Mouse (Mus musculus): ENCODE measurements around the gene Cdk15. TPM values are rescaled to one million over a fixed set of nuclear protein-coding genes. Genes with fewer than 3 reads are reported as not detected.

Gene Cdk15
- polyA plus RNA-seq, 1 experiment from 2014 or later = 0.49 TPM

- WGBS = 10% methylated on average over 6 of the region's 6 CpGs
- ATAC-seq (ENCODE audit: low FRiP score, low TSS enrichment) = no peak; the same call in 1 of the 2 replicates
- Histone ChIP-seq H3K4me3 (ENCODE audit: low read depth, low read length) (no peak overlapping the region), H3K36me3 (ENCODE audit: control insufficient read depth, insufficient read depth, low read length) (no peaks in the 10 kb centered on the region), H3K27me3 (ENCODE audit: control insufficient read depth, insufficient read depth, low read length) (no peaks in the 10 kb centered on the region), H3K9me3 (ENCODE audit: control insufficient read depth, low read length) (no peaks in the 10 kb centered on the region), H3K4me2 (replicated peaks; ENCODE audit: low read depth) (peak overlapping the region; percentile 37), H3K27ac (replicated peaks) (no peak overlapping the region), H3K9ac (ENCODE audit: low read length) (no peak overlapping the region), H3K4me1 (replicated peaks; ENCODE audit: control insufficient read depth, insufficient read depth) (no peaks in the 10 kb centered on the region)
- TF ChIP-seq EP300 (optimal IDR thresholded peaks at IDR 0.05) (no peak), CTCF (IDR thresholded peaks at IDR 0.05; ENCODE audit: low read depth) (peak; percentile 90)
- DNase-seq (ENCODE audit: low spot score) = no peak
Observed at GRCm38 (mm10) chr1:59316386-59317051, 59.8 kb downstream of the Cdk15 start.

- no peak for ATAC-seq (ENCODE audit: low FRiP score, low TSS enrichment)
- Histone ChIP-seq H3K4me1 (replicated peaks; ENCODE audit: control insufficient read depth, insufficient read depth) (no peaks in the 10 kb centered on the region), H3K36me3 (ENCODE audit: control insufficient read depth, insufficient read depth, low read length) (no peaks in the 10 kb centered on the region), H3K4me3 (ENCODE audit: low read depth, low read length) (no peak overlapping the region), H3K9ac (ENCODE audit: low read length) (no peak overlapping the region), H3K9me3 (ENCODE audit: control insufficient read depth, low read length) (no peaks in the 10 kb centered on the region), H3K27me3 (ENCODE audit: control insufficient read depth, insufficient read depth, low read length) (no peaks in the 10 kb centered on the region), H3K4me2 (replicated peaks; ENCODE audit: low read depth) (no peak overlapping the region), H3K27ac (replicated peaks) (no peak overlapping the region)
- TF ChIP-seq EP300 (optimal IDR thresholded peaks at IDR 0.05) (no peak), CTCF (IDR thresholded peaks at IDR 0.05; ENCODE audit: low read depth) (no peak)
- WGBS = 83% methylated on average over 1 of the region's 1 CpGs
- DNase-seq (ENCODE audit: low spot score) = no peak
Observed at GRCm38 (mm10) chr1:59317397-59317796, 60.7 kb downstream of the Cdk15 start.

- 85% methylated on average over 5 of the region's 5 CpGs for WGBS
Observed at GRCm38 (mm10) chr1:59318878-59319277, 62.2 kb downstream of the Cdk15 start.

GRCm38 (mm10) chr1:59321076-59321879 lies 64.6 kb downstream of the Cdk15 start:
- WGBS = 58% methylated on average over 9 of the region's 9 CpGs
- no peak overlapping the region for H3K27ac ChIP-seq (replicated peaks)
- no peaks in the 10 kb centered on the region for H3K9me3 ChIP-seq (ENCODE audit: control insufficient read depth, low read length)
- no peaks in the 10 kb centered on the region for H3K36me3 ChIP-seq (ENCODE audit: control insufficient read depth, insufficient read depth, low read length)
- no peak overlapping the region for H3K4me2 ChIP-seq (replicated peaks; ENCODE audit: low read depth)
- no peaks in the 10 kb centered on the region for H3K27me3 ChIP-seq (ENCODE audit: control insufficient read depth, insufficient read depth, low read length)
- no peak overlapping the region for H3K4me3 ChIP-seq (ENCODE audit: low read depth, low read length)
- no peak overlapping the region for H3K9ac ChIP-seq (ENCODE audit: low read length)
- no peak for DNase-seq (ENCODE audit: low spot score)
- H3K4me1 ChIP-seq (replicated peaks; ENCODE audit: control insufficient read depth, insufficient read depth) = no peaks in the 10 kb centered on the region
- no peak for TF ChIP-seq EP300 (optimal IDR thresholded peaks at IDR 0.05)
- TF ChIP-seq CTCF (IDR thresholded peaks at IDR 0.05; ENCODE audit: low read depth) = no peak
- ATAC-seq (ENCODE audit: low FRiP score, low TSS enrichment) = peak; percentile 45; the same call in 1 of the 2 replicates

More at GRCm38 (mm10) chr1:59318878-59319277, 62.2 kb downstream of the Cdk15 start:
- Histone ChIP-seq H3K4me1 (replicated peaks; ENCODE audit: control insufficient read depth, insufficient read depth) (no peaks in the 10 kb centered on the region), H3K27me3 (ENCODE audit: control insufficient read depth, insufficient read depth, low read length) (no peaks in the 10 kb centered on the region), H3K4me3 (ENCODE audit: low read depth, low read length) (no peak overlapping the region), H3K4me2 (replicated peaks; ENCODE audit: low read depth) (no peak overlapping the region), H3K36me3 (ENCODE audit: control insufficient read depth, insufficient read depth, low read length) (no peaks in the 10 kb centered on the region), H3K27ac (replicated peaks) (no peak overlapping the region), H3K9me3 (ENCODE audit: control insufficient read depth, low read length) (no peaks in the 10 kb centered on the region), H3K9ac (ENCODE audit: low read length) (no peak overlapping the region)
- DNase-seq (ENCODE audit: low spot score) (no peak), ATAC-seq (ENCODE audit: low FRiP score, low TSS enrichment) (no peak)
- TF ChIP-seq CTCF (IDR thresholded peaks at IDR 0.05; ENCODE audit: low read depth) (no peak), EP300 (optimal IDR thresholded peaks at IDR 0.05) (no peak)

- TF ChIP-seq EP300 (optimal IDR thresholded peaks at IDR 0.05) = no peak
- no peaks in the 10 kb centered on the region for H3K9me3 ChIP-seq (ENCODE audit: control insufficient read depth, low read length)
- no peaks in the 10 kb centered on the region for H3K27me3 ChIP-seq (ENCODE audit: control insufficient read depth, insufficient read depth, low read length)
- no peak overlapping the region for H3K4me3 ChIP-seq (ENCODE audit: low read depth, low read length)
- no peak overlapping the region for H3K27ac ChIP-seq (replicated peaks)
- H3K4me2 ChIP-seq (replicated peaks; ENCODE audit: low read depth) = no peak overlapping the region
- DNase-seq (ENCODE audit: low spot score) (no peak), ATAC-seq (ENCODE audit: low FRiP score, low TSS enrichment) (no peak)
- no peaks in the 10 kb centered on the region for H3K4me1 ChIP-seq (replicated peaks; ENCODE audit: control insufficient read depth, insufficient read depth)
- H3K9ac ChIP-seq (ENCODE audit: low read length) = no peak overlapping the region
- H3K36me3 ChIP-seq (ENCODE audit: control insufficient read depth, insufficient read depth, low read length) = no peaks in the 10 kb centered on the region
- 53% methylated on average over 9 of the region's 9 CpGs for WGBS
Observed at GRCm38 (mm10) chr1:59321880-59322836, 65.5 kb downstream of the Cdk15 start.

Measured in stomach, postnatal 0 days (tissue).